Mouse (Mus musculus) right cerebral cortex, postnatal 4 days (tissue): ENCODE data around the gene Gtdc1.

Experiments used
- DNase-seq: peaks from one replicate; pipeline ENCODE4 v3.0.0-alpha.2; 2022

Gtdc1 gene

GRCm38 (mm10) chr2:44927482-44927811 is at the start of gene Gtdc1:
TSS of gene Gtdc1 (minus strand) at chr2:44927657.
- DNase-seq = no peak

- DNase-seq = no peak
Measured at GRCm38 (mm10) chr2:44977051-44977450, 49.6 kb upstream of the Gtdc1 start.

- no peak for DNase-seq
Measured at GRCm38 (mm10) chr2:44976484-44976883, 49.0 kb upstream of the Gtdc1 start.

- no peak for DNase-seq
Measured at GRCm38 (mm10) chr2:44973828-44974227, 46.4 kb upstream of the Gtdc1 start.

- no peak for DNase-seq
Measured at GRCm38 (mm10) chr2:44970087-44970646, 42.7 kb upstream of the Gtdc1 start.

- DNase-seq = no peak
Measured at GRCm38 (mm10) chr2:44969640-44970039, 42.2 kb upstream of the Gtdc1 start.

- no peak for DNase-seq
Measured at GRCm38 (mm10) chr2:44969226-44969625, 41.8 kb upstream of the Gtdc1 start.

- no peak for DNase-seq
Measured at GRCm38 (mm10) chr2:44965834-44966555, 38.5 kb upstream of the Gtdc1 start.

GRCm38 (mm10) chr2:44962620-44963019 is 35.2 kb upstream of the Gtdc1 start:
- DNase-seq = no peak

GRCm38 (mm10) chr2:44961192-44961591 is 33.7 kb upstream of the Gtdc1 start:
- no peak for DNase-seq

- no peak for DNase-seq
Measured at GRCm38 (mm10) chr2:44960561-44960960, 33.1 kb upstream of the Gtdc1 start.

- no peak for DNase-seq
Measured at GRCm38 (mm10) chr2:44957329-44957797, 29.9 kb upstream of the Gtdc1 start.

GRCm38 (mm10) chr2:44956232-44956631 is 28.8 kb upstream of the Gtdc1 start:
- no peak for DNase-seq

- DNase-seq = no peak
Measured at GRCm38 (mm10) chr2:44955506-44955905, 28.0 kb upstream of the Gtdc1 start.

- no peak for DNase-seq
Measured at GRCm38 (mm10) chr2:44954180-44954579, 26.7 kb upstream of the Gtdc1 start.

GRCm38 (mm10) chr2:44952830-44953422 is 25.5 kb upstream of the Gtdc1 start:
- no peak for DNase-seq

GRCm38 (mm10) chr2:44951651-44952213 is 24.3 kb upstream of the Gtdc1 start:
- no peak for DNase-seq

GRCm38 (mm10) chr2:44944689-44945088 is 17.2 kb upstream of the Gtdc1 start:
- DNase-seq = no peak

- no peak for DNase-seq
Measured at GRCm38 (mm10) chr2:44930951-44931350, 3.5 kb upstream of the Gtdc1 start.

- DNase-seq = no peak
Measured at GRCm38 (mm10) chr2:44928631-44929030, 1.2 kb upstream of the Gtdc1 start.

- DNase-seq = peak; percentile 81
Measured at GRCm38 (mm10) chr2:44926683-44927481, 575 bp downstream of the Gtdc1 start.

- DNase-seq = no peak
Measured at GRCm38 (mm10) chr2:44926167-44926682, 1.2 kb downstream of the Gtdc1 start.

GRCm38 (mm10) chr2:44924618-44925017 is 2.8 kb downstream of the Gtdc1 start:
- no peak for DNase-seq
